In genomic region chr7:89699668-89700350, GRCm38 (mm10) we compare ENCODE assay signal across 9 mouse cellular contexts.
DNase-seq lines count a peak whose midpoint lies in the region; ATAC-seq and TF ChIP-seq lines count a peak whose summit lies in the region.
"Had no signal": no experiment of that assay in that cellular context is flagged by ENCODE, and none has a peak within 500 bp of the region (broad histone marks: within the 10 kb centered on the region; RNA-seq: fewer than 3 reads in every experiment).

No protein-coding gene starts in this region.

- no peak overlapping the region for H3K4me2 ChIP-seq in intestine, embryonic 15.5 days (replicated peaks)
- H3K4me2 ChIP-seq: limb, embryonic 12.5 days had no signal

- WGBS in heart, adult 2 months, result 58% methylated on average over 5 of the region's 5 CpGs
- whole genome bisulfite sequencing in intestine, embryonic 15.5 days, result 73% methylated on average over 5 of the region's 5 CpGs

- no peaks in the 10 kb centered on the region for H3K79me2 ChIP-seq in heart, adult 2 months (replicated peaks; ENCODE audit: control insufficient read depth, insufficient read depth, low read length)

- no peak overlapping the region for H3K4me3 ChIP-seq in heart, adult 2 months
- no peak overlapping the region for H3K4me3 ChIP-seq in intestine, embryonic 15.5 days (replicated peaks)
- H3K4me3 ChIP-seq: limb, embryonic 12.5 days had no signal

- no peak overlapping the region for H3K27ac ChIP-seq in heart, adult 2 months
- no peak overlapping the region for H3K27ac ChIP-seq in intestine, embryonic 15.5 days
- H3K27ac ChIP-seq: limb, embryonic 12.5 days had no signal

- intact Hi-C loops in heart, adult 2 months (cut with DNase I), result no loop called here
- intact Hi-C loops in heart, postnatal 25 days (cut with DNase I), result no loop called here

- no peak for TF ChIP-seq EP300 in heart, adult 2 months (IDR thresholded peaks at IDR 0.05; ENCODE audit: insufficient read depth, low read depth, low read length)

- no peak for TF ChIP-seq POLR2A in heart, adult 2 months (IDR thresholded peaks at IDR 0.05; ENCODE audit: insufficient read depth, low read depth, low read length)

- no peaks in the 10 kb centered on the region; the same call in 1 of the 2 replicates for H3K4me1 ChIP-seq in heart, adult 2 months (ENCODE audit: control insufficient read depth, insufficient read depth, low read length)
- no peaks in the 10 kb centered on the region for H3K4me1 ChIP-seq in intestine, embryonic 15.5 days (replicated peaks)
- H3K4me1 ChIP-seq: limb, embryonic 12.5 days had no signal

- peak; percentile 58; the same call in 1 of the 2 replicates for ATAC-seq in intestine, embryonic 15.5 days

- peak; percentile 27; the same call in 1 of the 2 replicates for TF ChIP-seq CTCF in heart, adult 2 months (IDR thresholded peaks at IDR 0.05)

- H3K9me3 ChIP-seq in intestine, embryonic 15.5 days, result no peaks in the 10 kb centered on the region
- H3K9me3 ChIP-seq: limb, embryonic 12.5 days had no signal

- H3K9ac ChIP-seq in heart, adult 2 months (ENCODE audit: low read depth, low read length), result no peak overlapping the region
- H3K9ac ChIP-seq in intestine, embryonic 15.5 days, result no peak overlapping the region
- H3K9ac ChIP-seq: limb, embryonic 12.5 days had no signal

- peak; percentile 40 to 51 for DNase-seq in heart, adult 2 months
- no peak for DNase-seq in heart, postnatal 25 days (ENCODE audit: low spot score)
- DNase-seq in NIH3T3 (ENCODE audit: low read depth), result peak; percentile 84
- DNase-seq in cerebellum, adult 9-10 months, result peak; percentile 63
- no peak for DNase-seq in urinary bladder, adult 2 months (ENCODE audit: low spot score)
- no peak for DNase-seq in natural killer cell, adult 2 months (ENCODE audit: low spot score in 2 of 2)
- DNase-seq in thymus, postnatal 14 days, result no peak

- no peaks in the 10 kb centered on the region for H3K27me3 ChIP-seq in heart, adult 2 months (ENCODE audit: control insufficient read depth, insufficient read depth, low read length)
- no peaks in the 10 kb centered on the region for H3K27me3 ChIP-seq in intestine, embryonic 15.5 days (replicated peaks)
- H3K27me3 ChIP-seq: limb, embryonic 12.5 days had no signal

- H3K36me3 ChIP-seq in heart, adult 2 months (ENCODE audit: control insufficient read depth, insufficient read depth, low read length), result no peaks in the 10 kb centered on the region; the same call in 1 of the 2 replicates
- H3K36me3 ChIP-seq in intestine, embryonic 15.5 days, result no peaks in the 10 kb centered on the region
- H3K36me3 ChIP-seq: limb, embryonic 12.5 days had no signal

Comparison
In these comparisons a context has a peak if more than half of its experiments do, and no peak if none do; other contexts are left out.
1. DNase-seq: peak in heart, adult 2 months (2 of 2), NIH3T3 (single experiment) and cerebellum, adult 9-10 months (single experiment); none in heart, postnatal 25 days (single experiment), urinary bladder, adult 2 months (single experiment), natural killer cell, adult 2 months (0 of 2) and thymus, postnatal 14 days (single experiment).